Mouse (Mus musculus): ENCODE results near the gene Slc36a3. TPM values are rescaled to one million over a fixed set of nuclear protein-coding genes. Genes with fewer than 3 reads are reported as not detected.

Slc36a3 gene
- polyA plus RNA-seq, 1 experiment from 2014 or later: not detected

GRCm38 (mm10) chr11:55155070-55155421 lies 3.5 kb upstream of the Slc36a3 start:
- 79% methylated on average over 6 of the region's 6 CpGs for WGBS
- Histone ChIP-seq H3K4me2 (ENCODE audit: low read depth) (no peak overlapping the region), H3K36me3 (ENCODE audit: control insufficient read depth, insufficient read depth, low read length) (no peaks in the 10 kb centered on the region), H3K9ac (ENCODE audit: low read length) (no peak overlapping the region), H3K27me3 (ENCODE audit: control insufficient read depth, insufficient read depth, low read length) (no peaks in the 10 kb centered on the region), H3K27ac (ENCODE audit: low read depth, low read length) (no peak overlapping the region), H3K4me1 (ENCODE audit: control insufficient read depth, insufficient read depth, low read length) (no peaks in the 10 kb centered on the region), H3K4me3 (ENCODE audit: low read depth, low read length) (no peak overlapping the region), H3K9me3 (ENCODE audit: control insufficient read depth, low read length) (no peaks in the 10 kb centered on the region)
- DNase-seq (ENCODE audit: low spot score): no peak
- ATAC-seq (ENCODE audit: insufficient read depth, low FRiP score, low TSS enrichment): no peak

GRCm38 (mm10) chr11:55154398-55155069 lies 3.0 kb upstream of the Slc36a3 start:
- H3K9me3 ChIP-seq (ENCODE audit: control insufficient read depth, low read length): no peaks in the 10 kb centered on the region
- no peaks in the 10 kb centered on the region for H3K4me1 ChIP-seq (ENCODE audit: control insufficient read depth, insufficient read depth, low read length)
- WGBS: 84% methylated on average over 3 of the region's 3 CpGs
- no peak overlapping the region for H3K27ac ChIP-seq (ENCODE audit: low read depth, low read length)
- no peaks in the 10 kb centered on the region for H3K36me3 ChIP-seq (ENCODE audit: control insufficient read depth, insufficient read depth, low read length)
- no peaks in the 10 kb centered on the region for H3K27me3 ChIP-seq (ENCODE audit: control insufficient read depth, insufficient read depth, low read length)
- DNase-seq (ENCODE audit: low spot score): no peak
- no peak overlapping the region for H3K9ac ChIP-seq (ENCODE audit: low read length)
- no peak overlapping the region for H3K4me2 ChIP-seq (ENCODE audit: low read depth)
- no peak overlapping the region for H3K4me3 ChIP-seq (ENCODE audit: low read depth, low read length)
- no peak for ATAC-seq (ENCODE audit: insufficient read depth, low FRiP score, low TSS enrichment)

DNA sequence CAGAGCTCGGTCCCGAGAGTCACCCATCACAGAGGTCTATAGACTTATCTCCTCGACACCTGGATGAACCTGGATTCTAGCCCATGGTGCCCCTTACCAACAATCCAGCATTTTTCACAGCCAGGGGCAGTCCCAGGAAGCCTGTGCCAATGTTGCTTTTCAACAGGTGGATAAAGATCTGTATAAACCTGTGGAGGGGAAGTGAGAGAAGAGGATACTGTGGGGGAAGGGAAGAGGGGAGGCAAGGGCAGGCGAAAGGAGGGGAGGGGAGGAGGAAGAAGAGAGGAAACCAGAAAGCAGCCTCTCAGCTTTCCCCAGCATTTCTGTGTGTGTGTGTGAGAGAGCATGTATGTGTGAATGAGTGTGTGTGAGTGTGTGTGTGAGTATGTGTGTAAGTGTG lies 3.0 kb downstream of the Slc36a3 start:
- no peak for ATAC-seq (ENCODE audit: insufficient read depth, low FRiP score, low TSS enrichment)
- DNase-seq (ENCODE audit: low spot score): no peak
- Histone ChIP-seq H3K4me1 (ENCODE audit: control insufficient read depth, insufficient read depth, low read length) (no peaks in the 10 kb centered on the region), H3K4me2 (ENCODE audit: low read depth) (no peak overlapping the region), H3K9ac (ENCODE audit: low read length) (no peak overlapping the region), H3K27ac (ENCODE audit: low read depth, low read length) (no peak overlapping the region), H3K9me3 (ENCODE audit: control insufficient read depth, low read length) (no peaks in the 10 kb centered on the region), H3K4me3 (ENCODE audit: low read depth, low read length) (no peak overlapping the region), H3K27me3 (ENCODE audit: control insufficient read depth, insufficient read depth, low read length) (no peaks in the 10 kb centered on the region), H3K36me3 (ENCODE audit: control insufficient read depth, insufficient read depth, low read length) (no peaks in the 10 kb centered on the region)
- WGBS: 80% methylated on average over 4 of the region's 4 CpGs

GRCm38 (mm10) chr11:55147423-55147822 lies 4.1 kb downstream of the Slc36a3 start:
- Histone ChIP-seq H3K4me2 (ENCODE audit: low read depth) (no peak overlapping the region), H3K27ac (ENCODE audit: low read depth, low read length) (no peak overlapping the region), H3K27me3 (ENCODE audit: control insufficient read depth, insufficient read depth, low read length) (no peaks in the 10 kb centered on the region), H3K9ac (ENCODE audit: low read length) (no peak overlapping the region), H3K9me3 (ENCODE audit: control insufficient read depth, low read length) (no peaks in the 10 kb centered on the region), H3K4me3 (ENCODE audit: low read depth, low read length) (no peak overlapping the region), H3K4me1 (ENCODE audit: control insufficient read depth, insufficient read depth, low read length) (no peaks in the 10 kb centered on the region), H3K36me3 (ENCODE audit: control insufficient read depth, insufficient read depth, low read length) (no peaks in the 10 kb centered on the region)
- ATAC-seq (ENCODE audit: insufficient read depth, low FRiP score, low TSS enrichment) (no peak), DNase-seq (ENCODE audit: low spot score) (no peak)
- 73% methylated on average over 6 of the region's 6 CpGs for WGBS

DNA sequence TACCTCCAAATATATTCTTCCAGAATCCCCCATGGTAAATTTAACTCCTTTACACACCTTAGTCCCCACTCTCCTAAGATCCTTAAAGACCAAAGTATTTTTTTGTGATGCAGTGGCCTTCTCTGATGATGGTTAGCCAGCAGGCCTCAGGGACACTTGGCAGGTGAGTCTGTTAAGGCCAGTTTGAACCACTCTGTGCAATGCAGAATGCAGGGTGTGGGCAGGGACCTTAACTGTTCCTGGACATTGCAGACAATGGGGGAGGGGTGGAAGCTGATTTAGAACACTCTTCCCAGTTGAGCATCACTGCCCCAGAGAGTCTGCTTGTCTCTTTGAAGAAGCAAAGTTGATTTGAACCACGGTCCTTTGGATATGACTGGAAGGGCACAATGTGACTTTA lies 4.7 kb downstream of the Slc36a3 start:
- H3K4me3 ChIP-seq (ENCODE audit: low read depth, low read length): no peak overlapping the region
- no peaks in the 10 kb centered on the region for H3K4me1 ChIP-seq (ENCODE audit: control insufficient read depth, insufficient read depth, low read length)
- H3K27me3 ChIP-seq (ENCODE audit: control insufficient read depth, insufficient read depth, low read length): no peaks in the 10 kb centered on the region
- ATAC-seq (ENCODE audit: insufficient read depth, low FRiP score, low TSS enrichment) (no peak), DNase-seq (ENCODE audit: low spot score) (no peak)
- no peaks in the 10 kb centered on the region for H3K9me3 ChIP-seq (ENCODE audit: control insufficient read depth, low read length)
- 63% methylated on average over 1 of the region's 1 CpGs for WGBS
- H3K36me3 ChIP-seq (ENCODE audit: control insufficient read depth, insufficient read depth, low read length): no peaks in the 10 kb centered on the region
- H3K27ac ChIP-seq (ENCODE audit: low read depth, low read length): no peak overlapping the region
- no peak overlapping the region for H3K4me2 ChIP-seq (ENCODE audit: low read depth)
- no peak overlapping the region for H3K9ac ChIP-seq (ENCODE audit: low read length)

GRCm38 (mm10) chr11:55144011-55144410 lies 7.5 kb downstream of the Slc36a3 start:
- ATAC-seq (ENCODE audit: insufficient read depth, low FRiP score, low TSS enrichment): no peak

DNA sequence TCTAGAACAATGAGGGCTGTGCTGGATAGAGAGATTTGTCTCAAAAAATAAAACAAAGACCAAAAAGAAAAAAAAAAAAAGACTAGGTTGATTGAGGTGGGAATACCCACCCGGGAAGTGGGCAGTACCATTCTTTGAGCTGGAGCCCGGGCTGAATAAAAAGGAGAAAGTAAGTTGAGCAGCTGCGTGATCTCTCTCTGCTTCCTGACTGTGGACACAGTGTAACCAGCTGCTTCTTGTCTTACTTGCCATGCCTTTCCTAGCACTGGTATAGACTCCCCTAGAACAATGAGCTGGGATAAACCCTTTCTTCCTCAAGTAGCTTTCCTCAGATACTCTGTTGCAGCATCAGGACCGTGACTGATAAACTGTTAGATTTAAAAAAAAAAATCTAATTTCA lies 10.0 kb downstream of the Slc36a3 start:
- Histone ChIP-seq H3K27ac (ENCODE audit: low read depth, low read length) (no peak overlapping the region), H3K4me2 (ENCODE audit: low read depth) (no peak overlapping the region), H3K9me3 (ENCODE audit: control insufficient read depth, low read length) (no peaks in the 10 kb centered on the region), H3K9ac (ENCODE audit: low read length) (no peak overlapping the region), H3K27me3 (ENCODE audit: control insufficient read depth, insufficient read depth, low read length) (no peaks in the 10 kb centered on the region), H3K4me1 (ENCODE audit: control insufficient read depth, insufficient read depth, low read length) (no peaks in the 10 kb centered on the region), H3K4me3 (ENCODE audit: low read depth, low read length) (no peak overlapping the region), H3K36me3 (ENCODE audit: control insufficient read depth, insufficient read depth, low read length) (no peaks in the 10 kb centered on the region)
- DNase-seq (ENCODE audit: low spot score) (no peak), ATAC-seq (ENCODE audit: insufficient read depth, low FRiP score, low TSS enrichment) (no peak)
- WGBS: 88% methylated on average over 4 of the region's 4 CpGs

More at GRCm38 (mm10) chr11:55144011-55144410, 7.5 kb downstream of the Slc36a3 start:
- no peak overlapping the region for H3K9ac ChIP-seq (ENCODE audit: low read length)
- no peak overlapping the region for H3K4me3 ChIP-seq (ENCODE audit: low read depth, low read length)
- H3K9me3 ChIP-seq (ENCODE audit: control insufficient read depth, low read length): no peaks in the 10 kb centered on the region
- 84% methylated on average over 5 of the region's 5 CpGs for WGBS
- no peak overlapping the region for H3K27ac ChIP-seq (ENCODE audit: low read depth, low read length)
- no peak overlapping the region for H3K4me2 ChIP-seq (ENCODE audit: low read depth)
- H3K36me3 ChIP-seq (ENCODE audit: control insufficient read depth, insufficient read depth, low read length): no peaks in the 10 kb centered on the region
- H3K27me3 ChIP-seq (ENCODE audit: control insufficient read depth, insufficient read depth, low read length): no peaks in the 10 kb centered on the region
- DNase-seq (ENCODE audit: low spot score): no peak
- no peaks in the 10 kb centered on the region for H3K4me1 ChIP-seq (ENCODE audit: control insufficient read depth, insufficient read depth, low read length)

DNA sequence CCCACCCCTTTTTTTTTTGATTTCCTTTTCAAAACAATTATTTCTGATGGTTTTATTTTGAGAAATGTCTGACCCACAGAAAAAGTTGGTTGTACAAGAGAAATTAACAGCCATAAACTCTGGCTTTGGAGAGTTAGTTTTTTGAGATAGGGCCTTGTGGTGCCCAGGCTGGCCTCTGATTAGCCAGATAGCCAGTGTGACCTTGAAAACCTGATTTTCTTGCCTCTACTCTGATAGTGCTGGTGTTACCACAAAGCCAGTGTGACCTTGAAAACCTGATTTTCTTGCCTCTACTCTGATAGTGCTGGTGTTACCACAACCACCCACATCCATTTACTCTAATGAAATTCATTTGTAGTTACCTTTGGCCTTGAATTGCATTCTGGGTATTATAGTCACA lies 13.9 kb downstream of the Slc36a3 start:
- Histone ChIP-seq H3K27ac (ENCODE audit: low read depth, low read length) (no peak overlapping the region), H3K4me2 (ENCODE audit: low read depth) (no peak overlapping the region), H3K36me3 (ENCODE audit: control insufficient read depth, insufficient read depth, low read length) (no peaks in the 10 kb centered on the region), H3K4me1 (ENCODE audit: control insufficient read depth, insufficient read depth, low read length) (no peaks in the 10 kb centered on the region), H3K4me3 (ENCODE audit: low read depth, low read length) (no peak overlapping the region), H3K27me3 (ENCODE audit: control insufficient read depth, insufficient read depth, low read length) (no peaks in the 10 kb centered on the region), H3K9me3 (ENCODE audit: control insufficient read depth, low read length) (no peaks in the 10 kb centered on the region), H3K9ac (ENCODE audit: low read length) (no peak overlapping the region)
- no peak for DNase-seq (ENCODE audit: low spot score)
- no peak for ATAC-seq (ENCODE audit: insufficient read depth, low FRiP score, low TSS enrichment)

DNA sequence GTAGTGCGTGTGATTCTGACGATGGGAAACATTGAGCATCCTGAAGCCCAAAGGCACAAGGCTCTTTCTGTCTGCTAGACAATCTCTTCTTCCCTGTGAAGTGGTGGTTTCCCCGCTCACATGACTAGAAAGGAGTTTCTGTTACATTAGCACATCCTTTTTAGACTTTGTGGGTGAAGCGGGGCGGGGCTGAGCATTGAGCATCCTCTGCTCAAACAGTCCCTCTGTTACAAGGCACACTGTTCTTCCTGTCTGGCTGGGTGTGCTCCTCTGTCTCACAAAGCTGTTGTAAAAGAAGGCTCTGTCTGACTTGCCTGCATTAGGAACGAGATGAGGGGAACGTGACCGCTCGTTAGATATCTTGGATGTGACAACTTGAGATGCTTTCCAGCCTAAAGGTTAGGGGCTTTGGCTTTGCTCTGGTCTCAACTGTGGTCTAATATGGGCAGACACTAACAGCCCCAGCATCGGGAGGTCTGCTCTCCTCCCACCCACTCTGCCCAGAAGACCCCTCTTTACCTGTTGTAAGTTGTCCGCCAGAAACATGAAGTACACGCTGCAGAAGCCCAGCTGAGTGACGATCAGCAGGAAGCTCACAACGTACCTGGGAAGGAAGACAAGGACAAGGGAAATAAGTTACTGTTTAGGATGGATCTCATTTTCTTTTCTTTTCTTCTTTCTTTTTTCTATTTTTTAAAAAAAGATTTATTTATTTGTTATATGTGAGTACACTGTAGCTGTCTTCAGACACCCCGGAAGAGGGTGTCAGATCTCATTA lies 14.5 kb downstream of the Slc36a3 start:
- no peak overlapping the region for H3K4me2 ChIP-seq (ENCODE audit: low read depth)
- H3K27me3 ChIP-seq (ENCODE audit: control insufficient read depth, insufficient read depth, low read length): no peaks in the 10 kb centered on the region
- H3K4me3 ChIP-seq (ENCODE audit: low read depth, low read length): no peak overlapping the region
- DNase-seq (ENCODE audit: low spot score) (no peak), ATAC-seq (ENCODE audit: insufficient read depth, low FRiP score, low TSS enrichment) (no peak)
- H3K36me3 ChIP-seq (ENCODE audit: control insufficient read depth, insufficient read depth, low read length): no peaks in the 10 kb centered on the region
- no peak overlapping the region for H3K9ac ChIP-seq (ENCODE audit: low read length)
- 83% methylated on average over 15 of the region's 15 CpGs for WGBS
- H3K9me3 ChIP-seq (ENCODE audit: control insufficient read depth, low read length): no peaks in the 10 kb centered on the region
- H3K4me1 ChIP-seq (ENCODE audit: control insufficient read depth, insufficient read depth, low read length): no peaks in the 10 kb centered on the region
- no peak overlapping the region for H3K27ac ChIP-seq (ENCODE audit: low read depth, low read length)

Measured in neural tube, embryonic 11.5 days (tissue).